Mouse (Mus musculus) spleen, adult 2 months (tissue): ENCODE measurements around the gene 1700123O20Rik. TPM values are rescaled to one million over a fixed set of nuclear protein-coding genes. Genes with fewer than 3 reads are reported as not detected.

ENCODE experiments used
- DNase-seq, 2 experiments: peaks; one replicate each; pipeline versions ENCODE4 v3.0.0 to v3.0.0-alpha.2; 2012 to 2021; ENCODE audit warnings: low spot score in 2 of 2, low read depth in 1 of 2
- H3K27ac ChIP-seq: fragments of 200-500 bp; 2 replicates; pipeline ENCODE4 v1.5.1; 2012; ENCODE audit warnings: low read length, inconsistent platforms; ENCODE audit not compliant: insufficient read depth
- H3K27me3 ChIP-seq: fragments of 200-500 bp; 2 replicates; pipeline ENCODE4 v1.6.1; 2012; ENCODE audit warnings: mild to moderate bottlenecking, moderate library complexity, low read length, inconsistent platforms; ENCODE audit not compliant: control insufficient read depth, insufficient read depth
- H3K36me3 ChIP-seq: fragments of 200-500 bp; 2 replicates; pipeline ENCODE4 v1.6.1; 2012; ENCODE audit warnings: mild to moderate bottlenecking, low read length, inconsistent platforms; ENCODE audit not compliant: control insufficient read depth, insufficient read depth
- H3K4me1 ChIP-seq: fragments of 200-500 bp; 2 replicates; pipeline ENCODE4 v1.6.1; 2011; ENCODE audit warnings: inconsistent platforms; ENCODE audit not compliant: control insufficient read depth, insufficient read depth, insufficient read length
- H3K4me3 ChIP-seq: fragments of 200-500 bp; 2 replicates; pipeline ENCODE4 v1.5.1; 2011; ENCODE audit warnings: mild to moderate bottlenecking, inconsistent platforms; ENCODE audit not compliant: insufficient read depth, insufficient read length; ENCODE audit errors: extremely low read depth
- CTCF ChIP-seq: fragments of 200-500 bp; IDR thresholded peaks from 2 replicates; pipeline ENCODE4 v1.5.1; 2011; ENCODE audit warnings: mild to moderate bottlenecking, inconsistent platforms; ENCODE audit not compliant: insufficient read depth, insufficient read length, insufficient replicate concordance; ENCODE audit errors: extremely low read depth
- POLR2A ChIP-seq: fragments of 200-500 bp; IDR thresholded peaks from 2 replicates; pipeline ENCODE4 v1.6.1; 2011; ENCODE audit warnings: low read depth, low read length, inconsistent platforms
- WGBS: fragments of 180-500 bp; shearing (Covaris S2); methylation state at CpG from one replicate; pipeline ENCODE4 v1.1.7; 2018; 5-methylcytosine and 5-hydroxymethylcytosine counted together
- polyA plus RNA-seq: library from polyadenylated mRNA; depleted of rRNA; stranded (reverse); fragments of >200 nt; gene quantifications from 2 replicates; pipeline ENCODE4 v1.2.3, GENCODE M21; 2012

Gene 1700123O20Rik
- polyA plus RNA-seq, 1 experiment = 32.9 TPM

GRCm38 (mm10) chr14:54705844-54706243 lies 19.8 kb downstream of the 1700123O20Rik start:
- Histone ChIP-seq H3K36me3 (no peaks in the 10 kb centered on the region), H3K4me1 (peaks cover 4% of the 10 kb centered on the region; the same call in 1 of the 2 replicates), H3K4me3 (no peak overlapping the region), H3K27me3 (no peaks in the 10 kb centered on the region), H3K27ac (no peak overlapping the region)
- no peak for DNase-seq
- WGBS = 31% methylated on average over 5 of the region's 5 CpGs
- TF ChIP-seq CTCF (no peak), POLR2A (no peak)

- Histone ChIP-seq H3K4me1 (peaks cover 4% of the 10 kb centered on the region; the same call in 1 of the 2 replicates), H3K4me3 (no peak overlapping the region), H3K27ac (no peak overlapping the region), H3K27me3 (no peaks in the 10 kb centered on the region), H3K36me3 (no peaks in the 10 kb centered on the region)
- no peak for DNase-seq
- TF ChIP-seq POLR2A (no peak), CTCF (no peak)
- 55% methylated on average over 17 of the region's 17 CpGs for WGBS
Measured at GRCm38 (mm10) chr14:54706589-54707320, 20.7 kb downstream of the 1700123O20Rik start.

- TF ChIP-seq POLR2A = no peak
- no peak for TF ChIP-seq CTCF
- DNase-seq = no peak
- WGBS = 85% methylated on average over 9 of the region's 9 CpGs
- H3K27ac ChIP-seq = no peak overlapping the region
- no peaks in the 10 kb centered on the region for H3K27me3 ChIP-seq
- no peak overlapping the region for H3K4me3 ChIP-seq
- no peaks in the 10 kb centered on the region for H3K36me3 ChIP-seq
- H3K4me1 ChIP-seq = peaks cover 9% of the 10 kb centered on the region; the same call in 1 of the 2 replicates
Measured at GRCm38 (mm10) chr14:54709054-54709453, 23.0 kb downstream of the 1700123O20Rik start.

- Histone ChIP-seq H3K36me3 (no peaks in the 10 kb centered on the region), H3K4me1 (peaks cover 10% of the 10 kb centered on the region; the same call in 1 of the 2 replicates), H3K27ac (peak within 1 kb of the TSS; percentile 40; the same call in 1 of the 2 replicates), H3K27me3 (no peaks in the 10 kb centered on the region), H3K4me3 (no peak within 1 kb of the TSS)
- DNase-seq = no peak
- 78% methylated on average over 7 of the region's 7 CpGs for WGBS
- no peak for TF ChIP-seq CTCF
Measured at GRCm38 (mm10) chr14:54712074-54712473, 26.1 kb downstream of the 1700123O20Rik start, which contains the start of gene Cebpe. TSS of gene Cebpe (minus strand) at chr14:54712174.

- Histone ChIP-seq H3K36me3 (no peaks in the 10 kb centered on the region), H3K27me3 (no peaks in the 10 kb centered on the region), H3K4me1 (peaks cover 10% of the 10 kb centered on the region; the same call in 1 of the 2 replicates), H3K27ac (peak overlapping the region; percentile 40; the same call in 1 of the 2 replicates), H3K4me3 (no peak overlapping the region)
- DNase-seq = no peak
- no peak for TF ChIP-seq POLR2A
- no peak for TF ChIP-seq CTCF
- 35% methylated on average over 8 of the region's 8 CpGs for WGBS
Measured at GRCm38 (mm10) chr14:54712861-54713260, 26.8 kb downstream of the 1700123O20Rik start.

GRCm38 (mm10) chr14:54714121-54714520 lies 28.1 kb downstream of the 1700123O20Rik start:
- H3K4me1 ChIP-seq = peaks cover 10% of the 10 kb centered on the region; the same call in 1 of the 2 replicates
- DNase-seq = peak; percentile 37 to 54
- WGBS = under 1% methylated on average over 13 of the region's 13 CpGs
- H3K36me3 ChIP-seq = no peaks in the 10 kb centered on the region
- no peaks in the 10 kb centered on the region for H3K27me3 ChIP-seq
- peak overlapping the region; percentile 60 for H3K4me3 ChIP-seq
- TF ChIP-seq POLR2A (no peak), CTCF (peak; percentile 6; the same call in 1 of the 2 replicates)
- H3K27ac ChIP-seq = no peak overlapping the region

GRCm38 (mm10) chr14:54714617-54715081 lies 28.6 kb downstream of the 1700123O20Rik start:
- no peaks in the 10 kb centered on the region for H3K36me3 ChIP-seq
- no peak overlapping the region for H3K27ac ChIP-seq
- peak overlapping the region; percentile 60 for H3K4me3 ChIP-seq
- H3K27me3 ChIP-seq = no peaks in the 10 kb centered on the region
- 3% methylated on average over 15 of the region's 15 CpGs for WGBS
- no peak for TF ChIP-seq CTCF
- TF ChIP-seq POLR2A = no peak
- DNase-seq = no peak
- peaks cover 10% of the 10 kb centered on the region; the same call in 1 of the 2 replicates for H3K4me1 ChIP-seq
